Mouse (Mus musculus): ENCODE measurements at regions not wholly inside any gene's neighbourhood (a gene's known extent, or its start where the extent isn't known, plus 50 kb on each side); places are given as distances from the start of the nearest gene placed in this dataset.
"Not testable (repeated sequence)": the region's sequence is repeated elsewhere in the genome, so short reads cannot be mapped to it uniquely, and the experiment has no call there.

GRCm38 (mm10) chr16:12726043-12726442, 383.4 kb upstream of the Ercc4 start:
- no peak overlapping the region for H3K4me3 ChIP-seq
- H3K27ac ChIP-seq (replicated peaks): no peak overlapping the region
- H3K4me1 ChIP-seq: no peaks in the 10 kb centered on the region
- H3K9me3 ChIP-seq: no peaks in the 10 kb centered on the region
- DNase-seq (ENCODE audit: low spot score): no peak
- no peaks in the 10 kb centered on the region for H3K27me3 ChIP-seq (replicated peaks; ENCODE audit: low read depth, poor library complexity, severe bottlenecking)
- no peaks in the 10 kb centered on the region for H3K36me3 ChIP-seq (replicated peaks)

GRCm38 (mm10) chr16:12730167-12730730, 379.2 kb upstream of the Ercc4 start:
- H3K36me3 ChIP-seq (replicated peaks); H3K27ac ChIP-seq (replicated peaks); H3K27me3 ChIP-seq (replicated peaks; ENCODE audit: low read depth, poor library complexity, severe bottlenecking); DNase-seq (ENCODE audit: low spot score); H3K4me3 ChIP-seq; H3K9me3 ChIP-seq; H3K4me1 ChIP-seq: not testable (repeated sequence)
- 84% methylated on average over 2 of the region's 2 CpGs for WGBS

DNA sequence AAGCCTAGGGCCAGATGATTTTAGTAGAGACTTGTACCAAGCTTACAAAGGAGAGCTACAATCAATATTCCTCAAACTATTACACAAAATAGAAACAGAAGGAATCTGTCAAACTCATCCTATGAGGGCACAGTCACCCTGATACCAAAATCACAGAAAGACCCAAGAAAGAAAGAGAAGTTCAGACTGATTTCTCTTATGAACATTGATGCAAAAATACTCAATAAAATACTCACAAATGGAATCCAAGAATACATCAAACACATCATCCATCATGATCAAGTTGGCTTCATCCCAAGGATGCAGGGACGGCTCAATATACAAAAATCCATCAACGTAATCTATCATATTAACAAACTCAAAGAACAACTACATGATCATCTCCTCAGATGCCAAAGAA, 377.9 kb upstream of the Ercc4 start:
- 90% methylated on average over 2 of the region's 2 CpGs for WGBS
- H3K36me3 ChIP-seq (replicated peaks): no peaks in the 10 kb centered on the region
- no peaks in the 10 kb centered on the region for H3K9me3 ChIP-seq
- no peak for DNase-seq (ENCODE audit: low spot score)
- no peaks in the 10 kb centered on the region for H3K4me1 ChIP-seq
- no peak overlapping the region for H3K27ac ChIP-seq (replicated peaks)
- H3K27me3 ChIP-seq (replicated peaks; ENCODE audit: low read depth, poor library complexity, severe bottlenecking): no peaks in the 10 kb centered on the region
- no peak overlapping the region for H3K4me3 ChIP-seq

GRCm38 (mm10) chr16:12742472-12742871, 367.0 kb upstream of the Ercc4 start:
- H3K36me3 ChIP-seq (replicated peaks): no peaks in the 10 kb centered on the region
- no peak overlapping the region for H3K27ac ChIP-seq (replicated peaks)
- no peaks in the 10 kb centered on the region for H3K4me1 ChIP-seq
- no peaks in the 10 kb centered on the region for H3K27me3 ChIP-seq (replicated peaks; ENCODE audit: low read depth, poor library complexity, severe bottlenecking)
- no peak overlapping the region for H3K4me3 ChIP-seq
- no peaks in the 10 kb centered on the region for H3K9me3 ChIP-seq
- no peak for DNase-seq (ENCODE audit: low spot score)

DNA sequence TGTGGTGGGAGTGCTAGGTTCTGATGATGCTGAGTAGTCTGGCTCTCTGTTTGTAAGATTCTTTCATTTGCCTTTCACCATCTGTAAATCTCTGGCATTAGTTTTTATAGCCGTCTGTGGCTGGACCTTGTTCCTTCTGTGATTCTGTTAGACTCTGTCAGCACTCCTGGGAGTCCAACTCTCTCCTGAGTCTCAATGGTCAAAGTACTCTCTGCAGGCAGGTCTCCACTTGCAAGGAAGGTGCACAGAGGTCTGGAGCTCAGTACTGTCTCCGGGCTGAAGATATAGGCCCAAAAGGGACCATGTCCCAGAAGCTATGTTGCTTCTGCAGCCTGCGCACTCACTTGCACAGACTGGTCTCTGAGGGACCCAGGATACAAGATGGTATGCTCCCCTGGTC, 356.3 kb upstream of the Ercc4 start:
- H3K4me3 ChIP-seq: no peak overlapping the region
- no peaks in the 10 kb centered on the region for H3K4me1 ChIP-seq

DNA sequence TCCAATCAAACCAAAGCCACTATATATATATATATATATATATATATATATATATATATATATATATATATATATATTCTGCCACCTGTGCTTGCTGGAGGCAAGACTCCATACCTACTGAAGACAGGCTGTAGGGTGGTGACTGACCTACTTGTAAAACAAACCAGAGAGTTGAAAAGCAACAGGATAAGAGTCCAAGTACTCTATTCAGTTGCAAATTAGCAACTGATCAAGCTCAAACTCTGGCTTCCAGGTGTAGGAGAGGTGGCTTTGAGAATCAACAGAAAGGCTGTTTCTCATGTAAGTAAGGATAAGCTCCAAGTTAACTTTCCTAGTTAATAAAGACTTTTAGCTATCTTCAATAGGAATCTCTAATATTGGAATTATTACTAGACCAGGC, 355.1 kb upstream of the Ercc4 start:
- H3K4me3 ChIP-seq: no peak overlapping the region
- H3K4me1 ChIP-seq: no peaks in the 10 kb centered on the region
- H3K27ac ChIP-seq (replicated peaks): no peak overlapping the region
- H3K27me3 ChIP-seq (replicated peaks; ENCODE audit: low read depth, poor library complexity, severe bottlenecking): no peaks in the 10 kb centered on the region
- no peaks in the 10 kb centered on the region for H3K9me3 ChIP-seq
- H3K36me3 ChIP-seq (replicated peaks): no peaks in the 10 kb centered on the region
- no peak for DNase-seq (ENCODE audit: low spot score)

More for the DNA sequence above, 356.3 kb upstream of the Ercc4 start:
- no peaks in the 10 kb centered on the region for H3K36me3 ChIP-seq (replicated peaks)
- H3K9me3 ChIP-seq: no peaks in the 10 kb centered on the region
- DNase-seq (ENCODE audit: low spot score): no peak
- WGBS: 95% methylated on average over 3 of the region's 3 CpGs
- no peaks in the 10 kb centered on the region for H3K27me3 ChIP-seq (replicated peaks; ENCODE audit: low read depth, poor library complexity, severe bottlenecking)
- no peak overlapping the region for H3K27ac ChIP-seq (replicated peaks)

DNA sequence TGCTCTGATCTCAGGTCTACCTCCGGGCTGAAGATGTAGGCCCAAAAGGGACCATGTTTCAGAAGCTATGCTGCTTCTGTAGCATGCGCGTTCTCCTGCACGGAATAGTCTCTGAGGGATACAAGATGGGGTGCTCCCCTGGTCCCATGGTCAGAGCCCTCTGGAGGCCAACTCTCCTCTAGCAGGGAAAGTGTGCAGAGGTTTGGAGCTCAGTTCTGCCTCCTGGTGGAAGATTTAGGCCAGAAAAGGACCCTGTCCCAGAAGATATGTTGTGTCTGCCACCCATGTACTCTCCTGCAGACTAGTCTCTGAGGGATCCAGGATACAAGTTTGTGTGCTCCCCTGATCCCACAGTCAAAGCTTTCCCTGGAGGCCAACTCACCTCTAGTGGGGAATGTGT, 350.9 kb upstream of the Ercc4 start:
- no peak overlapping the region for H3K4me3 ChIP-seq
- WGBS: 89% methylated on average over 4 of the region's 4 CpGs
- no peaks in the 10 kb centered on the region for H3K4me1 ChIP-seq
- no peaks in the 10 kb centered on the region for H3K36me3 ChIP-seq (replicated peaks)
- H3K27ac ChIP-seq (replicated peaks): no peak overlapping the region
- no peak for DNase-seq (ENCODE audit: low spot score)
- H3K9me3 ChIP-seq: no peaks in the 10 kb centered on the region
- no peaks in the 10 kb centered on the region for H3K27me3 ChIP-seq (replicated peaks; ENCODE audit: low read depth, poor library complexity, severe bottlenecking)

GRCm38 (mm10) chr16:12764166-12764565, 345.3 kb upstream of the Ercc4 start:
- no peaks in the 10 kb centered on the region for H3K27me3 ChIP-seq (replicated peaks; ENCODE audit: low read depth, poor library complexity, severe bottlenecking)
- H3K4me3 ChIP-seq: no peak overlapping the region
- H3K9me3 ChIP-seq: no peaks in the 10 kb centered on the region
- no peak overlapping the region for H3K27ac ChIP-seq (replicated peaks)
- no peaks in the 10 kb centered on the region for H3K4me1 ChIP-seq
- DNase-seq (ENCODE audit: low spot score): no peak
- H3K36me3 ChIP-seq (replicated peaks): no peaks in the 10 kb centered on the region
- WGBS: 97% methylated on average over 1 of the region's 1 CpGs

GRCm38 (mm10) chr16:12764608-12765007, 344.9 kb upstream of the Ercc4 start:
- WGBS: 82% methylated on average over 1 of the region's 1 CpGs
- H3K27me3 ChIP-seq (replicated peaks; ENCODE audit: low read depth, poor library complexity, severe bottlenecking): no peaks in the 10 kb centered on the region
- no peak for DNase-seq (ENCODE audit: low spot score)
- H3K36me3 ChIP-seq (replicated peaks): no peaks in the 10 kb centered on the region
- H3K27ac ChIP-seq (replicated peaks): no peak overlapping the region
- H3K4me1 ChIP-seq: no peaks in the 10 kb centered on the region
- no peak overlapping the region for H3K4me3 ChIP-seq
- no peaks in the 10 kb centered on the region for H3K9me3 ChIP-seq

- Histone ChIP-seq H3K27me3 (replicated peaks; ENCODE audit: low read depth, poor library complexity, severe bottlenecking) (no peaks in the 10 kb centered on the region), H3K36me3 (replicated peaks) (no peaks in the 10 kb centered on the region), H3K27ac (replicated peaks) (no peak overlapping the region), H3K4me3 (no peak overlapping the region), H3K9me3 (no peaks in the 10 kb centered on the region), H3K4me1 (no peaks in the 10 kb centered on the region)
- DNase-seq (ENCODE audit: low spot score): no peak
- whole genome bisulfite sequencing: 90% methylated on average over 7 of the region's 7 CpGs
Observed at GRCm38 (mm10) chr16:12766846-12767245, 342.6 kb upstream of the Ercc4 start.

DNA sequence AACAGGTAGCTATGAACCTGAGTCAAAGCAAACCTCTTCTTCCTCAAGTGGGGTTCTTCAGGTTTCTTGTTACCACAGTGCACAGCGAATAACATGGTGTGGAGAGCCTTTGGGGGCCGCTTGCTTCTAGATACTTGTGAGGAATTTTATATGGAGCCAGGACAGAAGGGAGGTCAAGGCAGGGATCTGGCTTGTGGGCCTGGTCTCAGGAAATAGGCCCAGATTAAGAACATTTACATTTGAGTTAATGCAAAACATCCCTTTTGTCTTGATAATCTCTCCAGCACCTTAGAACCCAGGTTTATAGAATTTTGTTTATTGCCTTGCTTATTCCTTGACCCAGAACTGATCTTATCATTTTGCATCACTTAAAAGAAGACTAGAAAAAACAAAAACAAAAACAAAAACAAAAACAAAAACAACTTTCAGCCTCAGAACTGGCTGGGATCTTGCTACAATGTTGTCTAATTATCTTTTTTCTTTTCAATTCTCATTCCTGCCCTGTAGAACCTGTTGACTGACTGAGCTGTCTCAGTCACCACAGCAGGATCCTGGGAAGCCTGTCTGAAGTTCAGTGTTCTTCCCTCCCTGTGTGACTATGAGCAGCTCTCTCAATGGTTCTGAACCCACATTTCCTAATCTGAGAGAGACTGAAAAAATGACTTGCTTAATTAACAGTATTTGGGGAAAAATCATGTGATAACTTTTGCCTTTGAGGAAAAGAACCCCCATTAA, 341.2 kb upstream of the Ercc4 start:
- no peak overlapping the region for H3K4me3 ChIP-seq
- DNase-seq (ENCODE audit: low spot score): no peak
- no peaks in the 10 kb centered on the region for H3K27me3 ChIP-seq (replicated peaks; ENCODE audit: low read depth, poor library complexity, severe bottlenecking)
- H3K4me1 ChIP-seq: no peaks in the 10 kb centered on the region
- H3K36me3 ChIP-seq (replicated peaks): no peaks in the 10 kb centered on the region
- WGBS: 83% methylated on average over 2 of the region's 2 CpGs
- H3K9me3 ChIP-seq: no peaks in the 10 kb centered on the region
- no peak overlapping the region for H3K27ac ChIP-seq (replicated peaks)

GRCm38 (mm10) chr16:12770482-12770881, 339.0 kb upstream of the Ercc4 start:
- WGBS: 83% methylated on average over 5 of the region's 5 CpGs
- no peak overlapping the region for H3K27ac ChIP-seq (replicated peaks)
- no peaks in the 10 kb centered on the region for H3K27me3 ChIP-seq (replicated peaks; ENCODE audit: low read depth, poor library complexity, severe bottlenecking)
- H3K36me3 ChIP-seq (replicated peaks): no peaks in the 10 kb centered on the region
- H3K9me3 ChIP-seq: no peaks in the 10 kb centered on the region
- H3K4me1 ChIP-seq: no peaks in the 10 kb centered on the region
- DNase-seq (ENCODE audit: low spot score): no peak
- no peak overlapping the region for H3K4me3 ChIP-seq

DNA sequence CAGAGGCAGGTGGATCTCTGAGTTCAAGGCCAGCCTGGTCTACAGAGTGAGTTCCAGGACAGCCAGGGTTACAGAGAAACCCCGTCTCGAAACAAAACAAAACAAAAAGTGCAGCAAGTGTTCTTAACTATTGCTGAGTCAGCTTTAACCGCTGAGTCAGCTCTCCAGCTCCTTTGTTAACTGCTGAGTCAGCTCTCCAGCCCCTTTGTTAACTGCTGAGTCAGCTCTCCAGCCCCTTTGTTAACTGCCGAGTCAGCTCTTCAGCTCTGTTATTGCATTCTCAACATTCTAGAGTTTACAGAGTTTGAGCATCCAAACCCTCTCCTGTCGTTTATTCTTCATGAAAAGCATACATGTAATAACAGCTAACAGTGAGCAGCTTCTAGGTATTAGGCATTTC, 336.9 kb upstream of the Ercc4 start:
- Histone ChIP-seq H3K27ac (replicated peaks) (no peak overlapping the region), H3K4me1 (no peaks in the 10 kb centered on the region), H3K27me3 (replicated peaks; ENCODE audit: low read depth, poor library complexity, severe bottlenecking) (no peaks in the 10 kb centered on the region), H3K36me3 (replicated peaks) (no peaks in the 10 kb centered on the region), H3K9me3 (no peaks in the 10 kb centered on the region), H3K4me3 (no peak overlapping the region)
- WGBS: 90% methylated on average over 5 of the region's 5 CpGs
- DNase-seq (ENCODE audit: low spot score): no peak

Data from embryonic facial prominence, embryonic 10.5 days (tissue).